Mouse (Mus musculus) liver, embryonic 11.5 days (tissue): ENCODE results near the gene Kif21b. TPM values are rescaled to one million over a fixed set of nuclear protein-coding genes. Genes with fewer than 3 reads are reported as not detected.

ENCODE experiments used
- ATAC-seq: fragments of 200-750 bp; cut with Nextera tagmentation; replicated peaks from 2 replicates; pipeline ENCODE4 v1.8.0; 2017; ENCODE audit warnings: moderate number of reproducible peaks, mild to moderate bottlenecking, moderate TSS enrichment, moderate library complexity; ENCODE audit not compliant: low FRiP score
- DNase-seq: peaks from one replicate; pipeline ENCODE4 v3.0.0-alpha.2; 2017; ENCODE audit warnings: low spot score
- H3K27ac ChIP-seq: fragments of 300-500 bp; sonication (generic); 2 replicates; pipeline ENCODE4 v1.5.1; 2014; ENCODE audit warnings: mild to moderate bottlenecking, low read depth, low read length, control low read depth
- H3K27me3 ChIP-seq: fragments of 300-500 bp; sonication (generic); replicated peaks from 2 replicates; pipeline ENCODE4 v1.6.1; 2014; ENCODE audit warnings: low read length, mixed read lengths; ENCODE audit not compliant: control insufficient read depth, insufficient read depth
- H3K36me3 ChIP-seq: fragments of 300-500 bp; sonication (generic); 2 replicates; pipeline ENCODE4 v1.6.1; 2014; ENCODE audit warnings: mild to moderate bottlenecking, low read length, moderate library complexity, mixed read lengths; ENCODE audit not compliant: control insufficient read depth, insufficient read depth
- H3K4me1 ChIP-seq: fragments of 300-500 bp; sonication (generic); replicated peaks from 2 replicates; pipeline ENCODE4 v1.6.1; 2014; ENCODE audit warnings: low read length, mixed read lengths; ENCODE audit not compliant: control insufficient read depth, insufficient read depth
- H3K4me2 ChIP-seq: fragments of 300-500 bp; sonication (generic); 2 replicates; pipeline ENCODE4 v1.6.1; 2014; ENCODE audit warnings: mild to moderate bottlenecking, control low read depth, moderate library complexity
- H3K4me3 ChIP-seq: fragments of 300-500 bp; sonication (generic); 2 replicates; pipeline ENCODE4 v1.5.1; 2014; ENCODE audit warnings: low read depth, low read length, control low read depth
- H3K9ac ChIP-seq: fragments of 300-500 bp; sonication (generic); 2 replicates; pipeline ENCODE4 v1.6.1; 2014; ENCODE audit warnings: low read depth, low read length, control low read depth
- H3K9me3 ChIP-seq: fragments of 300-500 bp; sonication (generic); 2 replicates; pipeline ENCODE4 v1.6.1; 2016; ENCODE audit warnings: low read length, inconsistent platforms, mixed read lengths; ENCODE audit not compliant: control insufficient read depth
- WGBS: fragments of 180-500 bp; shearing (Covaris S2); extraction: QIAGEN DNeasy Blood & Tissue Kit; methylation state at CpG from one replicate; pipeline ENCODE4 v1.1.7; 2014; 5-methylcytosine and 5-hydroxymethylcytosine counted together
- polyA plus RNA-seq: library from polyadenylated mRNA; unstranded; fragments of >200 nt; fragmentation: Nextera tagmentation; extraction: Ambion mirVana; gene quantifications from 2 replicates; pipeline ENCODE4 v1.2.1, GENCODE M21; 2014

The Kif21b gene
- polyA plus RNA-seq, 1 experiment from 2014 or later: 4.8 TPM

DNA sequence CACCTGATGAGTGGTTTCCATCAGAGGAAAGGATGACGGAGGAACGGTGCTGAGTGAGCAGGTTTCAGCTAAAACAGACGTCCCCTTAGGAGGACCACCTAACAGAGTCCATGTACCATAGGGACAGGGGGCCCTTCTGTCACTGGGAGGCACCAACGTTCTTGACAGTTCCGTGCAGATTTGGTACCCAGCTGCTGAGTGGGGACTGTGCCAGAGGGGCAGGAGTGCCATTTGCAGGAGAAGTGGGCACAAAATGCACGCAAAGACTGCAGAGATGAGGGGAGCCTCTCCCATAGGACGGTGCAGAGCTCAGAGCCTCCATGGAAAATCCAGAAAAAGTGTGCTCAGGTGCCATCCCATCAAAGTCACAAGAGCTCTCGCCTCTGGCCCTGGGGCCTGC, 9.2 kb upstream of the Kif21b start:
- Histone ChIP-seq H3K27ac (no peak overlapping the region), H3K9me3 (no peaks in the 10 kb centered on the region), H3K4me3 (no peak overlapping the region), H3K36me3 (no peaks in the 10 kb centered on the region), H3K27me3 (no peaks in the 10 kb centered on the region; the same call in 1 of the 2 replicates), H3K4me1 (peaks cover 25% of the 10 kb centered on the region), H3K9ac (no peak overlapping the region), H3K4me2 (no peak overlapping the region)
- WGBS: 85% methylated on average over 8 of the region's 8 CpGs
- DNase-seq: no peak
- ATAC-seq: no peak

DNA sequence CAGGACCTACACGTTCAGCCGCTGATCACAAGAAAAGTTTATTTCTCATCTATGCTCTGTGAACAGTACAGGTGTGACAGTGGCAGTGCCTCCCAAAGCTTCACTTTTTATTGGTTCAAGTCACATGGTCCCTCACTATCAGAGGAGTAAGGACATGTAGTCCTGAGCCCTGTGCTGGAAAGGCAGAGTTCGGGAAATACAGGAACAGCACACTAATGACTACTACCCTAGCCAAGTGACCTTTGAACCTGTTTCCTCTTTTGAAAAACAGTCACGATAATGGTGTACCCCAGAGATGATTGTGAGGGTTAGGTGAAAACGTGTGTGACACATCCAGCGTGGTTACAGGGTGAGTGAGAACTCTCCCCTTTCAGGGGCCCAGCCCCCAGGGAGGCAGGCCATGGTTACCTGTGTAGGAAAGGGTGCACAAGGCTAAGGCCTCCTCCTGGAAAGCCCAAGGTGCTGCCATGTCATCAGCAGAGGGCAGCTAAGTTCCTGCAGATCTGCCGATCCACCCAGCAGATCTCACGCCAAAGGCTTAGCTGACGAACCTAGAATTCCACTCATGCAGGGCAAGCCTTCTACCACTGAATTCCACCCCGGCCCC, 4.9 kb upstream of the Kif21b start:
- Histone ChIP-seq H3K4me3 (no peak overlapping the region), H3K36me3 (no peaks in the 10 kb centered on the region), H3K9ac (no peak overlapping the region), H3K4me2 (no peak overlapping the region; the same call in 1 of the 2 replicates), H3K27ac (no peak overlapping the region), H3K9me3 (no peaks in the 10 kb centered on the region), H3K27me3 (no peaks in the 10 kb centered on the region), H3K4me1 (peaks cover 29% of the 10 kb centered on the region)
- no peak for DNase-seq
- ATAC-seq: no peak; the same call in 1 of the 2 replicates
- 64% methylated on average over 10 of the region's 10 CpGs for WGBS

DNA sequence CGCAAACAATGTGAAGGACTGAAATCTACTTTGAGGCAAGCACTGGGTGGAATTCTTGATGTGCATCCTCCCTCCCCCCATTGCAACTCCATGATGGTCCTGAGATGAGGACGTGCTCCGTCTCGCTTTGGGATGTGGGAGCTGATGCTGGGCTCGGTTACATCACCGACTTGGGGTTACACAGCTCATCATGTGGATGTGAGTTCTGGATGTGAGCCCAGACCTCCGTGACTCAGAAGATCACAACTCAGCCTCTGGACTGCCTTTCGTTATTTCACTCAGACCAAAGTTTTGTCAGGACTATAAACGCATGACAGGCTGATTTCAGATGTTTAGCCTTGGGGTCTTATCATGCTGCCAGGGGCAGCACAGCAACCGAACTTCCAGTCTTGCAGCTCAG, 4.3 kb upstream of the Kif21b start:
- no peaks in the 10 kb centered on the region for H3K36me3 ChIP-seq
- 64% methylated on average over 10 of the region's 10 CpGs for WGBS
- H3K9ac ChIP-seq: no peak overlapping the region
- no peak overlapping the region for H3K4me2 ChIP-seq
- no peaks in the 10 kb centered on the region for H3K9me3 ChIP-seq
- no peak overlapping the region for H3K4me3 ChIP-seq
- no peak overlapping the region for H3K27ac ChIP-seq
- no peaks in the 10 kb centered on the region for H3K27me3 ChIP-seq
- peaks cover 29% of the 10 kb centered on the region for H3K4me1 ChIP-seq
- ATAC-seq (no peak), DNase-seq (no peak)

DNA sequence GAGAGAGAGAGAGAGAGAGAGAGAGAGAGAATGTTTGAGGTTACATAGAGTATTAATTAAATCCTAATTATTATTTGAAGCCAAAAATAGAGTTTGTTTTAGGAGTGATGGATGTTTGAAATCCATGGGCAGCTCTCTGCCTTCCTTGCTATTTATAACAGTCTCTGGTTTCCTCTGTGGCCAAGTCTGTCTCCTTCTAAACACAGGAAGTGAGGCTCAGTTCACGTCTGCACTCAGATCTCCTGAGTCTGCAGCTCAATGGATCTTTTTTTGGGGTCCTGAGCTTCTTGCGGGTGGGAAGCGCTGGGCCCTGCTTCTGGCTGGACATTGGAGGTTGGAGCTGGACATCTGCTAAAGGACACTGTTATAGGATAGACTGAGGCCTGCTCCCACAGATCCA, 3.3 kb upstream of the Kif21b start:
- H3K27ac ChIP-seq: peak overlapping the region; percentile 59; the same call in 1 of the 2 replicates
- H3K9me3 ChIP-seq: no peaks in the 10 kb centered on the region
- ATAC-seq: no peak
- H3K4me2 ChIP-seq: no peak overlapping the region
- 31% methylated on average over 3 of the region's 3 CpGs for WGBS
- H3K4me3 ChIP-seq: no peak overlapping the region
- no peaks in the 10 kb centered on the region for H3K27me3 ChIP-seq
- H3K4me1 ChIP-seq: peaks cover 39% of the 10 kb centered on the region
- H3K9ac ChIP-seq: no peak overlapping the region; the same call in 1 of the 2 replicates
- no peak for DNase-seq
- no peaks in the 10 kb centered on the region for H3K36me3 ChIP-seq

DNA sequence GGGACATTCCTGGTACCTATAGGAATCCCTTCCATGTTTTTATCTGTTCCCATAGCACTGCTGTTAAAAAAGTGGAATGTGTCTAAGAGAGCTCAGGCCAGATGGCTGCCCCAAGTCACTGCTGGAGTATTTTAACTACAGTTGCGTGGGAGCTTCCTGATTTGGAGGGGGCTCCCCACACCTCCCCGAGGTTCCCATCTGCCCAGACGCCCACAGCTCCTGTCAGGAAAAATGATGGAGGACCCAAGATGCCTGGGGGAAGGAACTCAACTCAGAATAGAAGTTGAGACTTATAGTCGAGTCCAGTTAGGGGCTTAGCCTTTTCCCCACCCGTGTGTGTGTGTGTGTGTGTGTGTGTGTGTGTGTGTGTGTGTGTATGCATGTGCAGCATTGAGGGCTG, 2.8 kb upstream of the Kif21b start:
- Histone ChIP-seq H3K36me3 (no peaks in the 10 kb centered on the region), H3K4me2 (no peak overlapping the region), H3K9ac (no peak overlapping the region), H3K9me3 (no peaks in the 10 kb centered on the region), H3K4me1 (peaks cover 45% of the 10 kb centered on the region), H3K27me3 (no peaks in the 10 kb centered on the region), H3K4me3 (no peak overlapping the region), H3K27ac (no peak overlapping the region)
- ATAC-seq: no peak
- DNase-seq: no peak
- 40% methylated on average over 5 of the region's 5 CpGs for WGBS

DNA sequence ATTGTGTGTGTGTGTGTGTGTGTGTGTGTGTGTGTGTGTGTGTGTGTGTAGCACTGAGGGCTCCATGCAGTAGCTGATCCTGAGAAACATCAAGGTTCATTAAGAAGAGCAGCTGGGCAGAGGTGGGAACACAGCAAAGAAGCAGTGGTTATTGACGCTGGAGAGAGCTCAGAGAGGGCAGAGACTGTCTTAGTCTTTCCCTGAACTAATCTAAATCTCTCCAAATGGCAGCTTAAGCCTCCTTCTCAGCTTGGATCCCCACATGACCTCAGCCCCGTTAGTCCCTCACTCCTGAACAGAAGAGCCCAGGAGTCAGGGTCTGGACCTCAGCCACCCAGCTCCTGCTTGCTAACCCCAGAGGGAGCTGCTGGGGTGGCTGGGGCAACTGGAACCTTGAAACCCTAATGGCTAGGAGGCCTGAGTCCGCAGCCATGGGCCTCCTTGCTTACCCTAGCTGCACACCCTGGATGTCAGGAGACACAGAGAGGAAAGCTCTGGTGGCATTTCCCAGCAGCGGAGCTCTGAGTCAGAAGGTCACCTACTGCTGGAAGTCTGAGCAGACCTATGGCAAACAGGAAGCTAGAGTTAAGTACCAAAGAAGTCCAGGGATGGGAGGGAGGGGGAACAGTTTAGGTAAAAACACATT, 2.1 kb upstream of the Kif21b start:
- ATAC-seq (no peak), DNase-seq (no peak)
- H3K9me3 ChIP-seq: no peaks in the 10 kb centered on the region
- no peaks in the 10 kb centered on the region for H3K27me3 ChIP-seq
- no peak overlapping the region for H3K4me3 ChIP-seq
- 0 out of 2 replicates have a peak overlapping the region, but pooled peaks have one; percentile 22 for H3K27ac ChIP-seq
- no peak overlapping the region for H3K9ac ChIP-seq
- 41% methylated on average over 4 of the region's 4 CpGs for WGBS
- H3K4me1 ChIP-seq: peaks cover 51% of the 10 kb centered on the region
- no peaks in the 10 kb centered on the region for H3K36me3 ChIP-seq
- H3K4me2 ChIP-seq: no peak overlapping the region

DNA sequence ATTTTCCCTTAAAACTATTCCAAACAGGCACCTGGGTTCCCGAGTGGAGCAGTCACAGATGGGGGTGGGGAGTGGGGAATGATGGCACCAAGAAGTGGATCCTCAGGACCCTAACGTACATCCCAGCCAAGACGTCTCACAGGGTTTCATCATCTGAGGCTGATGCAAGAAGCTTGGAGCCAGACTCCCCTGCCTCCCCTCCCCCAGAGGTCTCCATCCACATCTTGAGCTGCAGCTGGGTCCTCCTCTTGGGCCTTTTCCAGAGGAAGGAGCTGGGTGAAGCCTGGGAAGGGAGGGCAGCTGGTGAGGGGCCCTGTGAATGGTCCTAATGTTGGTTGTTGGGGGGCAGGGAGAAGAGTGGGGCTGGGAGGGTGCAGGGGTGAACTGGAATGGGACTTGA, 1.1 kb upstream of the Kif21b start:
- Histone ChIP-seq H3K4me2 (peak overlapping the region; percentile 96; the same call in 1 of the 2 replicates), H3K27ac (no peak overlapping the region), H3K4me3 (peak overlapping the region; percentile 78; the same call in 1 of the 2 replicates), H3K9me3 (no peaks in the 10 kb centered on the region), H3K4me1 (peaks cover 61% of the 10 kb centered on the region), H3K27me3 (no peaks in the 10 kb centered on the region), H3K36me3 (no peaks in the 10 kb centered on the region), H3K9ac (no peak overlapping the region)
- no peak for DNase-seq
- 75% methylated on average over 3 of the region's 3 CpGs for WGBS
- ATAC-seq: no peak

DNA sequence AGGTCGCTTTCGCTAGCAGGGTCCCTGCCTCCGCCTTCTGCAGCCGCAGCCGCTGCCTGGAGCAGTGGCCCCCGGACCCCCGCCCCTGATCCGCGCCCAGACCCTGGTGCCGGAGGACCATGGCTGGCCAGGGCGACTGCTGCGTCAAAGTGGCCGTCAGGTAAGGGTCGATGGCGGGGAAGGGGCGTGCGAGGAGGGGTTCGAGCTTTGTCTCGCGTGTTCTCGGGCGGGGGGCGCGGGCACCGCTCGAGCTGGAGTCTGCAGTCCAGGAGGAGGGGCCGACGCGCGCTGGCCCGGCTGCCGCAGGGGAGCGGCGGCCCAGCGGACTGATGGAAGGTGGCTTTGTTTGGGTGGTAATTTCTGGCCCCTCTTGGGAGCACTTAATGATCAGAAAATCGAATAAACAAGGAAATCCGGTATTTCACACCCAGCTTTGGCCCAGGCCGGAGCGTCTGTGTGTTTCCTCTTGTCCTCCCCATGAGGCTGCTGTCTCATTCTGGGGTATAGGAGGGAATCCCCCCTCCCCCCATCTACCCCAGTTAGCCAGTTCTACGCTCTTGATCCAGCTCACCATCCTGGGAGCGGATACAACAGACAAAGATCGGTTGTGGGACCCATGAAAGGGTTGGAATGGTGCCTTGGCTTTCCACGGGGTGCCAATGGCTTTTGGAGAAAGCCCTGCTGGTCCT, 558 bp downstream of the Kif21b start:
- WGBS: under 1% methylated on average over 43 of the region's 43 CpGs
- Histone ChIP-seq H3K9me3 (no peaks in the 10 kb centered on the region), H3K4me3 (peak overlapping the region; percentile 78), H3K27ac (0 out of 2 replicates have a peak overlapping the region, but pooled peaks have one; percentile 13), H3K27me3 (no peaks in the 10 kb centered on the region), H3K4me1 (peaks cover 70% of the 10 kb centered on the region), H3K36me3 (no peaks in the 10 kb centered on the region), H3K9ac (peak overlapping the region; percentile 76), H3K4me2 (peak overlapping the region; percentile 96)
- DNase-seq: no peak
- no peak for ATAC-seq
